Mouse (Mus musculus): ENCODE results near the gene Eda. TPM values are rescaled to one million over a fixed set of nuclear protein-coding genes. Genes with fewer than 3 reads are reported as not detected.
"Not testable (repeated sequence)": the region's sequence is repeated elsewhere in the genome, so short reads cannot be mapped to it uniquely, and the experiment has no call there.

Eda gene
- polyA plus RNA-seq, 1 experiment, result 3.6 TPM

DNA sequence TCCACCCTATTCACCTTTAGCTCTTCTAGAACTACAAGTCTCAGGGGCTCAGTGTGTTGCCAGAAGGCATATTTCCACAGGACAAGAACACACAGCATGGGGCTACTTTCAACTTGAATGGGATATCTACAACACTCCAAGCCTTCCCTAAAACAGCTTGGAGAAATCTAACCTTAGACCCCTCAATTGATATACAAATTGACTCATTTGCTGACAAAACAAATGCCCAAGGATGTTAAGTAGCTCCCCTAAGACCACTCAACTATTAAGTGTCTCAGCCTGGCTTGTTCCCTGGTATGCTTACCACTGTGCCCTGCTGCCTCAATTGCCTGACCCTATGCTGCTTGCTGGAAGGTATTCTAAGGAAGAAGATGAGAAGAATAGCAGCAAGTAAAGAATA is 425.5 kb downstream of the Eda start:
- DNase-seq (ENCODE audit: extremely low spot score in 1 of 2, low spot score in 1 of 2), result no peak

DNA sequence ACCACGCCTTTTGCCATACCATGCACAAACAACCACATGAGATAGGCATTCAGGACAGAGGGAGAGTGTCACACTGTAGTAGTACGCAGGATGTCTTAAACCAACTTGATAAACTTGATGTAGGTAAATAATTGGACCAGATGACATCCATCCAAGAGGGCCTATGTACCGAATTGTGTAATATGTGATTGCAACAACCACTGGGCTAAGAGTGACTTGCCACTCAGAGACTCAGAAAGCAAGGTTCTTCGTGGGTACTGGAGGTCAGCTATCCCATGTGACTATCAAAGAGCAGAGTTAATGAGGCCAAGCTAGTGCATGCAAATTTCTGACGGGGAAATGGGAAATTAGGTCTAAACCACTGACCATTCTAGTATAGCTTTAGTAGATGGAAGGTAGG is 426.3 kb downstream of the Eda start:
- DNase-seq (ENCODE audit: extremely low spot score in 1 of 2, low spot score in 1 of 2), result no peak

DNA sequence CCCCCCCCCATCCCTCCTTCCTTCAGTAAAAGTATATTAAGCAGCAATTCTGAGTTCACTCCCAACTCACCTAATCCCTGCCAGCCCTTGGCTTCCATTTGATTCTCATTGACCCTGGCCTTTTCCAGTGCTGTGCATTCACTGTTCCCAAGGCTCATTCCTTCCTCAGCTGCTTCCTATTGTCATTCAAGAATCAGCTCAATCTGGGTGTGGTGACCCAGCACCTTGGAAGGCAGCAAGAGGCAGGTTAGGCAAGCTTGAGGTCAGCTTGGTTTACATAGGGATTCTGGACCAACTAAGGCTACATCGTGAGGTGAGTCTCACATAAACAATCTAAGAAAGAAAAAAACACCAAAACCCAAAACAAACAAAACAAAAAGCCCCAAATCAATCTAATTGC is 433.8 kb downstream of the Eda start:
- DNase-seq (ENCODE audit: extremely low spot score in 1 of 2, low spot score in 1 of 2), result no peak

DNA sequence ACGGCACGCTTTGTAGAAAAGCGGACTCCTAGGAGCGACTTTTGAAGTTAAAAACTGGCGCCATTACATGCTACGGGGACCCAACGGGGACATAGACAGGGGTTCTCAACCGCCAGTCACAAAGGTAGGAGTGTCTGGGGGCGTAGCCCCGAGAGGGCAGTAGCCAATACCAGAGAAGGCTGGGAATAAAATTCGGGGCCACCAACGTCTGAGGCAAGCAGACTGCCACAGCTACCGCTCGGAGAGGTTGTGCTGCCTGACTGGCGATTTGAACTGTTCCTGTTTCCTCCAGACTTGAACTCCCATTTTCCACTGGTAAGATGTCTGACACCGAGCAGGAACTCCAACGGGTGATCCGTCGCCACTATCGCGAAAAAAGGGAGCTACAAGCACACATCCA is 453.3 kb downstream of the Eda start, which contains the start of gene Otud6a:
TSS of gene Otud6a (plus strand) at position 321 of the 400 bp plus-strand sequence.
- no peak for DNase-seq (ENCODE audit: extremely low spot score in 1 of 2, low spot score in 1 of 2)

DNA sequence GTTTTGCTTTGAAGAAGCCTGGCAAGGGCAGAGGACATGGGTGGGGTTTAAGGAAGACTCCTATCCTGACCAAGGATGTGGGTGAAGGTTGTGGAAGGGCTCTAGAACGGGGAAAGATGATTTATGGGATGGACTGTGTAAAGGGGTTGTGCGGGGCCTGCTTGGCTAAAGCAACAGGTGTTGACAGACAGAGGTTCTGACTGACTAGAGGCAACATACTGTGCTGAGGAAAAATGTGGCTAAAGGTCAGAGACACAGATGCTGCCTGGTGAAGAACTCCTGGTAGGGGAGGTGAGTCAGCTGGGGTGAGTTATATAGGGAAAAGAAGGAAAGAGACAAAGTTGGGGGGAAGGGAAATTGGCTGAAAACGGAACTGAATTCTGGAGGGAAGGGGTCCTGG is 456.9 kb downstream of the Eda start:
- no peak for DNase-seq (ENCODE audit: extremely low spot score in 1 of 2, low spot score in 1 of 2)

DNA sequence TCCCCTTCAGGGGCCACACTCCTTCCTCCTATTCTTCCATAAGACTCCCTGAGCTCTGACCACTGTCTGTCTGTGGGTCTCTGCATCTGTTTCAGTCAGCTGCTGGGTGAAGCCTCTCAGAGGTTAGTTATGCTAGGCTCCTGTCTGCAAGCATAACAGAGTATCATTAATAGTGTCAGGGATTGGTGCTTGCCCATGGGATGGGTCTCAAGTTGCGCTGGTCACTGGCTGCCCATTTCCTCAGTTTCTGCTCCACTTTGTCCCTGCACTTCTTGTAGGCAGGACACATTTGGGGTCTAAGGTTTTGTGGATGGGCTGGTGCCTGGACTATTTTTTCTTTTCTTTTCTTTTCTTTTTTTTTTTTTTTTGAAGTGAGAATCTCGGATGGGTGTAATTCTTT is 467.2 kb downstream of the Eda start, which contains the start of gene Awat2:
TSS of gene Awat2 (minus strand) at position 101 of the 400 bp plus-strand sequence.
- DNase-seq (ENCODE audit: extremely low spot score in 1 of 2, low spot score in 1 of 2), result not testable (repeated sequence)

DNA sequence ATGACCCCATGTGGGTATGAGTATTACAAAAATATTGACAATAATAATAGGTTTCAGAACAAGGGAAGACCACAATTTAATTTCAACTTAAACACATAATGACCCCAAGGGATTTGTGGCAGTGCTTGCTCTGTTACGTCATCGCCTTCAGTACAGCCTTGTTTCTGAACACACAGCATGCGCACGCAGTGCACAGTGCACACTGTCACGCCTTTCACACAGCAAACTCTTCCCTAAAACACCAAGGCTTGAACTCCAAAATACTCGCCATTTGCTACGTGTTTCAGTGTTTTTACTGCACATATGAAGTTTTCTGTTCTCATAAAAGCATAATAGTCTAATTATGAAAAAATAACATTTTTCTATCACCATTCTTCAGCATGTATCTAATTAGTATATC is 468.1 kb downstream of the Eda start:
- no peak for DNase-seq (ENCODE audit: extremely low spot score in 1 of 2, low spot score in 1 of 2)

Other genes with a start within 250 kb of the Eda start
- gene Tmem28, start 154.6 kb upstream of the Eda start, polyA plus RNA-seq (2012; rRNA removed), result 11.7 and 12.3 TPM in 2 replicates

Data from frontal cortex, adult 2 months (tissue).